Mouse (Mus musculus) layer of hippocampus, adult 2 months (tissue): ENCODE measurements around the gene Pkp4. TPM values are rescaled to one million over a fixed set of nuclear protein-coding genes. Genes with fewer than 3 reads are reported as not detected.

Source experiments
- DNase-seq, 2 experiments: peaks; one replicate each; pipeline ENCODE4 v3.0.0; 2022; ENCODE audit warnings: low spot score in 2 of 2
- H3K27ac ChIP-seq: fragments of 200-600 bp; 2 replicates; pipeline ENCODE4 v1.8.1; 2022
- H3K4me3 ChIP-seq: fragments of 200-600 bp; 2 replicates; pipeline ENCODE4 v1.8.1; 2022; ENCODE audit warnings: mild to moderate bottlenecking
- CTCF ChIP-seq: fragments of 200-600 bp; conservative IDR thresholded peaks from 2 replicates; pipeline ENCODE4 v1.8.1; 2022; ENCODE audit warnings: antibody characterized with exemption, mild to moderate bottlenecking, moderate library complexity
- total RNA-seq, 2 experiments: library from RNA; stranded (reverse); gene quantifications; 2 replicates each; pipeline ENCODE4 v1.2.3; 2021

The Pkp4 gene
- total RNA-seq, 2 experiments from 2014 or later: 300 to 306 TPM

GRCm38 (mm10) chr2:59404022-59404421 lies 243.4 kb downstream of the Pkp4 start:
- no peak overlapping the region for H3K4me3 ChIP-seq
- no peak for DNase-seq

More at GRCm38 (mm10) chr2:59404022-59404421, 243.4 kb downstream of the Pkp4 start:
- no peak overlapping the region for H3K27ac ChIP-seq
- no peak for TF ChIP-seq CTCF

Other genes starting within 250 kb of the Pkp4 start
- 10 to 100 TPM; 14.7 to 15.5 TPM for gene Ccdc148, start 167 bp upstream of the Pkp4 start, total RNA-seq